Mouse (Mus musculus) left cerebral cortex, adult 18-20 months (tissue): ENCODE measurements around the gene Zc3h6. TPM values are rescaled to one million over a fixed set of nuclear protein-coding genes. Genes with fewer than 3 reads are reported as not detected.
A peak's percentile ranks its signal among the peaks of the same experiment; 100 is the strongest.

Experiments used
- DNase-seq, 2 experiments: peaks; one replicate each; pipeline ENCODE4 v3.0.0; 2021 to 2022; ENCODE audit warnings: low spot score in 2 of 2, mixed read lengths in 1 of 2
- total RNA-seq, 2 experiments: library from RNA; stranded (reverse); gene quantifications; 2 replicates each; pipeline ENCODE4 v1.2.3; 2021

The Zc3h6 gene
- total RNA-seq, 2 experiments from 2014 or later = 12.4 to 16.4 TPM

DNA sequence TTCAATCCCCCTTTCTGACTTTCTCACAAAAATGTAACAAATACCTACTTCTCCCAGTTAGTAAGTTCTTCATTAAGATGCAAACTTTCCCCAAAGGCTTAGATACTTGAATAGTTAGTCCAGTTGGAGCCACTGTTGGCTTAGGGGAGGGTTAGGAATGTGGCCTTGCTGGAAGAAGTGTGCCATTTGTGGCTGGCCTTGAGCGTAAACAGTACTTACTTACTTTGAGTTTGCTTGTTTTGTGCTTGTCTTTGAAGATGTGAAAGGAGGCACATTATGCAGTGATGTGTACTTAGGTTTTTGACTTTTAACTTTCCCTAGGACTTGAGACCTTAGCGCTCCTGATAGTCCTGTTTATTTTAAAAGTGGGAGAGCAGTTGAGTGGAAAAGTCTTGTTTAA lies 52.9 kb downstream of the Zc3h6 start:
- DNase-seq = no peak

DNA sequence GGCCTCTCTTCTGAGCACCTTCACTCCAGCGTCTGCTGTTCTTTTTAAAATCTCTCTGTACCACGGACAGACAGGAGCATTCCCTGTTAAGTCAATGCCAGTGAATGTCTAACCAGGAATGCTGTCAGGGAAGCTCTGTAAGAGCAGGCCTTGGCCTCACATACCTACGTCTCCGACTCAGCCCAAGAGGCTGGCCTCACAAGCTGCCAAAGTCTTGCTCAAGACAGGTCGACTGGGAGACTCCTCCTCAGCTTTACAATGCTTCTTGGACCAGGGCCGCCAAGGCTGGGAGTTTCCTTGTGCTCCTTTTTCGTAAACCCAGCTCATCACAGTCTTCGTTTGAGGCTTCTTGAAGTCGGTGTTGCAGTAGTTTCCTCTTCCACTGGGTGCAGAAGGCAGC lies 57.6 kb downstream of the Zc3h6 start:
- no peak for DNase-seq

GRCm38 (mm10) chr2:129035381-129035780 lies 68.2 kb downstream of the Zc3h6 start:
- no peak for DNase-seq

GRCm38 (mm10) chr2:129038426-129038936 lies 71.3 kb downstream of the Zc3h6 start:
- DNase-seq = no peak

DNA sequence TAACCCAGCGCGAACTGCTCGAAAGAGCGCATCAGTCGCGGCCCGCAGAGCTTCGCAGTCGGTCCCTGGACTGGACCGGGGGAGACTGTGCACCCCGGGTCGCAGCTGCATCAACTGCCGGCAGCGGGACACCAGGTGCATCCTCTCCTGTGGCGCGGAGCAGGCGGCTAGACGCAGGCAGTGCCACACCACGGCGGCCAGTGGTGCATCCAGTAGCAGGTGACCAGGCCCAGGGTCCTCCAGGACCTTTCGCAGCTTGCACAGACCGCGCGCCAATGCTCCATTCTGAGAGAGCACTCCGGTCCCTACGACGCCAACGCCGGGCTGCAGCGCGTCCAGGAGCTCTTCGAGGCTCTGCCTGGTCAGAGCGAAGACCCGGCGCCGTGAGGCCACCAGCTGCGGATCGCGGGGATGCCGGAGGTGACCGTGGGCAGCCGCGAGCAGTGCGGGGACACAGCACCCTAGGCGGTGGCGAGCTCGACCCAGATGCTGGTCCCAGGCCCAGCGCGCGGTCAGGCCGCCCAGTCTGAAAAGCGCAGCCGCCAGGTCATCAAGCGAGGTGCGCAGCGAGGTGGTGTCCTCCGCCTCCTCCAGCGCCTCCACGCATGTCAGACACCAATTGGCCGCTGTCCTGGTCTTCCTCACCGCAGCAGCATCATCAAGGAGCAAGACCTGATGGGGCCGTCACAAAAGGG lies 71.9 kb downstream of the Zc3h6 start:
- DNase-seq = peak; percentile 11 to 19

DNA sequence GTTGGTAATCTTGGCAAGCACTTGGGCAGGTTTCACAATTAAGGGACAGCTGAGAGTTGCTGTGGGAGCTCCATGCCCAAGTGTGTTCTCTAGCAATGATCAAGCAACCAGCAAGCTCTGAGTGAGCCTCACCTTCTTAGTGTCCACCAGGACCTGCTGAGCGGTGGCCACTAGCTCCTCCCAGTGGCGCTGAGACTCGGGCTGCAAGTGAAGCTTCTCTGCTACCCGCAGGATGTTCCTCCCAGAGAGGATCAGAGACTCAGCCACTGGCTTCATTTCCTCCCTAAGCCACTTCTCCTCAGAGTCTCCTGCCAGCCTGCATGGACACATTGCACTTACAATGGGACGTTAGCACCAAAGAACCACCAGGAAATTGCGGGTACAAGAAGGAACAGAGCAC lies 73.4 kb downstream of the Zc3h6 start:
- no peak for DNase-seq

GRCm38 (mm10) chr2:129046172-129046845 lies 79.1 kb downstream of the Zc3h6 start:
- no peak for DNase-seq

GRCm38 (mm10) chr2:129046846-129047196 lies 79.6 kb downstream of the Zc3h6 start:
- no peak for DNase-seq

DNA sequence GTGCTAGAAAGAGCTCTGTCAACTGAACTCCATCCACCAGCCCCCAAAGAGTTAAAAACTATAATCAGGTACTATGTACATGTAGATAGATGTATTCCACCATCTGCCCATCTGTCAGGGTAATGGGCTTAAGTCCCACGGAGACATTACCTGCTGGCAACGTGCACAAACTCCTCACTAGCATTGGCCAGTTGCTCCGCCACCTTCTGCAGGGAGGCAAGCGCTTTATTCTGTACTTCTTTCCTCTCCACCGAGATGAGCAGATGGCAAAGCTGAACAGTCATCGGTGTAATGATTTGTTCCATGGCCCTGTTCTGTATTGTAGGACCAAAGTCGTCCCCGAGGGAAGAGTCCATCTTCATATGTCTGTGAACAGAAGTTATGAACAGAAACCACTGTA lies 80.6 kb downstream of the Zc3h6 start, which contains the start of gene Vinac1:
TSS of gene Vinac1 (minus strand) at position 362 of the 400 bp plus-strand sequence.
- no peak for DNase-seq

GRCm38 (mm10) chr2:129052451-129052983 lies 85.3 kb downstream of the Zc3h6 start:
- no peak for DNase-seq

DNA sequence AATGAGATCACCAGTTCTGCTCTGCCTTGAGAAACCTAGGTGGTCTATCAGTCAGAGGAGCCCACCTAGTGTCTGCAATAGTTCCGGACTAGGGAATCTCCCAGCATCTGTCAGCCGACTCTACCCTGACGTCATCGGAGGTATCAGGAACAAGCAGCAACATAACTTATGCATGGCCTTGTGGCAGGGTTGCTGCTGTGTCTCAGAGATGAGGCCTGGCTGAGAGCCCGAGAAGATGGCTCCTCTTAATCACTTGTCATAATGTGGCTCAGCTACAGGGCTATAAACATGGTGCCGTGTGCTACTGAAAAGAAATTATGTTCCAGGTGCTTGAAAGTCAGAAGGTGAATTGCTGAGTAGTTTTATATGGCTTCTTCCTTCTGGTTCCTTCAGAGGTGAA lies 88.5 kb downstream of the Zc3h6 start:
- DNase-seq = no peak

GRCm38 (mm10) chr2:129056597-129056996 lies 89.4 kb downstream of the Zc3h6 start:
- DNase-seq = peak in 1 of 2 experiments; percentile 18

- no peak for DNase-seq
Observed at GRCm38 (mm10) chr2:129057256-129057655, 90.1 kb downstream of the Zc3h6 start.

DNA sequence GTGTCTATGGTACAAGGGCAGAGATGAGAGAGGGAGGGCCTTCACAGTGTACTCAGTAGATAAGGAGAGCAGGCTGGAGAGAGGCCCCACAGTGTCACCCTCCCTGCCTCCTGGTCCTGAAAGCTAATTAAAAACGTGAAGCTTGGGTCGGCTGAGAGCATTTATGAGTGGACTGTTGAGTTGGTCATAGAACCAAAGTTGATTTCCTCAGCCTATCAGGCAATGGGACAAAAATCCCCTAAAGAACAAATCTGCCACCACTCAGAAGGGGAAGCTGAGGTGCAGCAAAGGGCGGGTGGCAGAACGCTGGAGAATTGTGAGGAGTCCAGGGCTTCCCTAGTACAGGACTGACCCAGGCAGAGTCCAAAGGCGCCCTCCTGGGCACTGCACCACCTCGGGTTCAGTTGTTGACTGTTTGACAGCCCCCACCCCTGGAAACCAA lies 90.7 kb downstream of the Zc3h6 start:
- DNase-seq = no peak

GRCm38 (mm10) chr2:129061456-129062059 lies 94.4 kb downstream of the Zc3h6 start:
- no peak for DNase-seq

GRCm38 (mm10) chr2:129065437-129066282 lies 98.5 kb downstream of the Zc3h6 start, which contains the start of gene Ttl:
Ttl (plus strand) TSS chr2:129065942.
- DNase-seq = peak; percentile 71 to 79

- DNase-seq = peak; percentile 62 to 69
Observed at GRCm38 (mm10) chr2:129066326-129066725, 99.1 kb downstream of the Zc3h6 start.
